Mouse (Mus musculus) MEL (cell line): ENCODE data around the gene Best3. TPM values are rescaled to one million over a fixed set of nuclear protein-coding genes. Genes with fewer than 3 reads are reported as not detected.
A peak's percentile ranks its signal among the peaks of the same experiment; 100 is the strongest.

Experiments used
- DNase-seq: peaks from one replicate; pipeline ENCODE4 v3.0.0; 2011; ENCODE audit warnings: low read depth, low spot score
- H3K27ac ChIP-seq: 2 replicates; pipeline ENCODE4 v1.5.1; 2012; ENCODE audit warnings: low read depth, mild to moderate bottlenecking, control low read depth, low read length, moderate library complexity; ENCODE audit not compliant: control insufficient read depth
- H3K27me3 ChIP-seq, 2 experiments: fragments of 150-350 bp in 1 of 2; sonication (generic) in 1 of 2; 2 replicates each; pipeline ENCODE4 v1.6.1; 2012; ENCODE audit warnings: low read length in 2 of 2, mild to moderate bottlenecking in 2 of 2, improper control_type of control experiment in 1 of 2, moderate library complexity in 1 of 2; ENCODE audit not compliant: insufficient read depth in 2 of 2, control insufficient read depth in 1 of 2
- H3K36me3 ChIP-seq, 2 experiments: 2 replicates each; pipeline ENCODE4 v1.6.1; 2012 to 2014; ENCODE audit warnings: low read length in 2 of 2, improper control_type of control experiment in 1 of 2, inconsistent platforms in 1 of 2, mild to moderate bottlenecking in 1 of 2; ENCODE audit not compliant: insufficient read depth in 2 of 2, control insufficient read depth in 1 of 2
- H3K4me1 ChIP-seq, 2 experiments: fragments of 150-350 bp in 1 of 2; sonication (generic) in 1 of 2; 2 replicates each; pipeline ENCODE4 v1.6.1; 2012; ENCODE audit warnings: low read length in 2 of 2, improper control_type of control experiment in 1 of 2, mild to moderate bottlenecking in 1 of 2; ENCODE audit not compliant: insufficient read depth in 2 of 2, control insufficient read depth in 1 of 2
- H3K4me3 ChIP-seq, 2 experiments: fragments of 150-350 bp in 1 of 2; sonication (generic) in 1 of 2; 2 replicates each; pipeline ENCODE4 v1.5.1; 2012; ENCODE audit warnings: low read depth in 2 of 2, low read length in 2 of 2, mild to moderate bottlenecking in 2 of 2, moderate library complexity in 2 of 2, control low read depth in 1 of 2, improper control_type of control experiment in 1 of 2; ENCODE audit not compliant: control insufficient read depth in 1 of 2, insufficient read depth in 1 of 2
- H3K79me2 ChIP-seq: 2 replicates; pipeline ENCODE4 v1.6.1; 2012; ENCODE audit warnings: mild to moderate bottlenecking, low read length, moderate library complexity; ENCODE audit not compliant: control insufficient read depth, poor library complexity, insufficient read depth
- H3K9ac ChIP-seq: 2 replicates; pipeline ENCODE4 v1.6.1; 2012; ENCODE audit warnings: low read depth, mild to moderate bottlenecking, control low read depth, low read length, moderate library complexity; ENCODE audit not compliant: control insufficient read depth, poor library complexity, severe bottlenecking
- H3K9me3 ChIP-seq: fragments of 150-350 bp; sonication (generic); replicated peaks from 2 replicates; pipeline ENCODE4 v1.6.1; 2012; ENCODE audit warnings: mild to moderate bottlenecking, low read length, improper control_type of control experiment, moderate library complexity; ENCODE audit not compliant: insufficient read depth
- CTCF ChIP-seq, 3 experiments: IDR thresholded peaks in 2 of 3; conservative IDR thresholded peaks in 1 of 3; 2 replicates each; pipeline ENCODE4 v1.5.1; 2011 to 2012; ENCODE audit warnings: low read length in 3 of 3, low read depth in 2 of 3, mild to moderate bottlenecking in 2 of 3, improper control_type of control experiment in 1 of 3, inconsistent platforms in 1 of 3, mixed read lengths in 1 of 3, moderate library complexity in 1 of 3; ENCODE audit not compliant: control insufficient read depth in 1 of 3, insufficient read depth in 1 of 3, poor library complexity in 1 of 3, severe bottlenecking in 1 of 3
- ELF1 ChIP-seq: IDR thresholded peaks from 2 replicates; pipeline ENCODE4 v1.6.1; 2014; ENCODE audit warnings: low read depth, mild to moderate bottlenecking, inconsistent platforms, low read length, improper control_type of control experiment, moderate library complexity
- MAZ ChIP-seq: IDR thresholded peaks from 2 replicates; pipeline ENCODE4 v1.6.1; 2012; ENCODE audit warnings: low read depth, mild to moderate bottlenecking, inconsistent platforms, low read length, improper control_type of control experiment
- MEF2A ChIP-seq: IDR thresholded peaks from 2 replicates; pipeline ENCODE4 v1.6.1; 2014; ENCODE audit warnings: low read depth, mild to moderate bottlenecking, inconsistent platforms, low read length, improper control_type of control experiment; ENCODE audit not compliant: poor library complexity, insufficient replicate concordance, severe bottlenecking; ENCODE audit errors: extremely low read depth
- MYB ChIP-seq: IDR thresholded peaks from 2 replicates; pipeline ENCODE4 v1.6.1; 2011; ENCODE audit warnings: mild to moderate bottlenecking, low read depth, low read length, improper control_type of control experiment
- NRF1 ChIP-seq: IDR thresholded peaks from 2 replicates; pipeline ENCODE4 v1.6.1; 2014; ENCODE audit warnings: low read depth, mild to moderate bottlenecking, inconsistent platforms, low read length, improper control_type of control experiment, moderate library complexity; ENCODE audit not compliant: poor library complexity, insufficient read depth, severe bottlenecking
- POLR2A ChIP-seq, 2 experiments: IDR thresholded peaks; 2 replicates each; pipeline ENCODE4 v1.6.1; 2011 to 2012; ENCODE audit warnings: low read length in 2 of 2, mild to moderate bottlenecking in 2 of 2, control low read depth in 1 of 2, improper control_type of control experiment in 1 of 2, low read depth in 1 of 2, moderate library complexity in 1 of 2; ENCODE audit not compliant: control insufficient read depth in 1 of 2, insufficient read depth in 1 of 2, poor library complexity in 1 of 2
- POLR2AphosphoS2 ChIP-seq: IDR thresholded peaks from 2 replicates; pipeline ENCODE4 v1.6.1; 2011; ENCODE audit warnings: low read length, improper control_type of control experiment
- SMC3 ChIP-seq: IDR thresholded peaks from 2 replicates; pipeline ENCODE4 v1.6.1; 2011; ENCODE audit warnings: low read depth, low read length, improper control_type of control experiment
- USF1 ChIP-seq: IDR thresholded peaks from 2 replicates; pipeline ENCODE4 v1.6.1; 2014; ENCODE audit warnings: low read depth, mild to moderate bottlenecking, inconsistent platforms, low read length, improper control_type of control experiment, moderate library complexity
- ZMIZ1 ChIP-seq: IDR thresholded peaks from 2 replicates; pipeline ENCODE4 v1.6.1; 2012; ENCODE audit warnings: low read depth, mild to moderate bottlenecking, inconsistent platforms, low read length, improper control_type of control experiment, moderate library complexity
- polyA plus RNA-seq, 2 experiments: library from polyadenylated mRNA; stranded (reverse) in 1 of 2; unstranded in 1 of 2; fragments of >175 nt in 1 of 2; fragments of >200 nt in 1 of 2; gene quantifications; 2 replicates each; pipeline versions ENCODE4 v1.2.1 to v1.2.4; 2012; ENCODE audit warnings: low replicate concordance in 2 of 2, low read depth in 1 of 2; ENCODE audit not compliant: insufficient read length in 2 of 2, insufficient read depth in 1 of 2, missing spikeins in 1 of 2
- total RNA-seq: library from RNA; depleted of rRNA; stranded (reverse); fragments of 300-350 nt; gene quantifications from 2 replicates; pipeline ENCODE4 v1.2.3, GENCODE M21; 2012

Best3 gene
- total and polyA plus RNA-seq, 3 experiments = not detected

- no peaks in the 10 kb centered on the region for H3K9me3 ChIP-seq
- no peaks in the 10 kb centered on the region for H3K27me3 ChIP-seq
- peaks cover 0 to under 1% of the 10 kb centered on the region in 2 experiments; a peak in 2 of 4 replicates for H3K4me1 ChIP-seq
- H3K4me3 ChIP-seq = no peak overlapping the region
- TF ChIP-seq USF1 (no peak), POLR2A (IDR thresholded peaks at IDR 0.05; ENCODE audit: control insufficient read depth in 1 of 2, insufficient read depth in 1 of 2, low read depth in 1 of 2, low read length in 2 of 2, poor library complexity in 1 of 2) (peak in 1 of 2 experiments; percentile 17; a peak in 1 of 4 replicates)
- no peak overlapping the region for H3K27ac ChIP-seq
- H3K9ac ChIP-seq = no peak overlapping the region
- DNase-seq = no peak
- peaks cover 0 to 28% of the 10 kb centered on the region in 2 experiments; a peak in 2 of 4 replicates for H3K36me3 ChIP-seq
- no peaks in the 10 kb centered on the region for H3K79me2 ChIP-seq
Observed at GRCm38 (mm10) chr10:117049253-117049652, 63.1 kb downstream of the Best3 start.

GRCm38 (mm10) chr10:117049961-117050597 lies 64.0 kb downstream of the Best3 start:
- Histone ChIP-seq H3K4me1 (no peaks in the 10 kb centered on the region), H3K79me2 (no peaks in the 10 kb centered on the region; the same call in 1 of the 2 replicates), H3K27ac (no peak overlapping the region), H3K4me3 (no peak overlapping the region), H3K9me3 (no peaks in the 10 kb centered on the region), H3K27me3 (no peaks in the 10 kb centered on the region), H3K36me3 (peaks cover 0 to 35% of the 10 kb centered on the region in 2 experiments; a peak in 2 of 4 replicates), H3K9ac (no peak overlapping the region)
- no peak for DNase-seq
- TF ChIP-seq MAZ (no peak), POLR2A (IDR thresholded peaks at IDR 0.05; ENCODE audit: control insufficient read depth in 1 of 2, insufficient read depth in 1 of 2, low read depth in 1 of 2, low read length in 2 of 2, poor library complexity in 1 of 2) (peak in 1 of 2 experiments; percentile 32; a peak in 2 of 4 replicates), MYB (peak; percentile 12; the same call in 1 of the 2 replicates)

- Histone ChIP-seq H3K9me3 (no peaks in the 10 kb centered on the region), H3K79me2 (peaks cover 23% of the 10 kb centered on the region), H3K27ac (no peak overlapping the region), H3K9ac (no peak overlapping the region), H3K27me3 (no peaks in the 10 kb centered on the region), H3K4me1 (peaks cover 0 to 14% of the 10 kb centered on the region in 2 experiments; a peak in 2 of 4 replicates), H3K36me3 (peaks cover 22 to 69% of the 10 kb centered on the region in 2 experiments), H3K4me3 (no peak overlapping the region)
- DNase-seq = no peak
- TF ChIP-seq MEF2A = no peak
- no peak for TF ChIP-seq ZMIZ1
- TF ChIP-seq CTCF (IDR thresholded peaks at IDR 0.05 in 2 of 3, conservative IDR thresholded peaks at IDR 0.05 in 1 of 3; ENCODE audit: control insufficient read depth in 1 of 3, insufficient read depth in 1 of 3, low read depth in 2 of 3, low read length in 3 of 3, poor library complexity in 1 of 3, severe bottlenecking in 1 of 3) = peak in 2 of 3 experiments; percentile 12 to 40; a peak in 2 of 6 replicates
- TF ChIP-seq USF1 = no peak
- TF ChIP-seq ELF1 = no peak
- TF ChIP-seq POLR2AphosphoS2 = 0 out of 2 replicates have a peak, but pooled peaks have one; percentile 23
- TF ChIP-seq NRF1 = no peak
- TF ChIP-seq SMC3 = no peak
Observed at GRCm38 (mm10) chr10:117055668-117056067, 69.6 kb downstream of the Best3 start.
